Comparison of ENCODE assay signal across 24 mouse cellular contexts in genomic region chr7:133724844-133725243, GRCm38 (mm10). TPM values are rescaled to one million over a fixed set of nuclear protein-coding genes. Genes with fewer than 3 reads are reported as not detected.
DNase-seq lines count a peak whose midpoint lies in the region; ATAC-seq and TF ChIP-seq lines count a peak whose summit lies in the region.
"Had no signal": no experiment of that assay in that cellular context is flagged by ENCODE, and none has a peak within 500 bp of the region (broad histone marks: within the 10 kb centered on the region; RNA-seq: fewer than 3 reads in every experiment).

No protein-coding gene starts in this region.

- intact Hi-C loops in left cerebral cortex, adult 2 months (cut with DNase I): no loop called here
- intact Hi-C loops in left cerebral cortex, postnatal 36 days (cut with DNase I): loop anchor here (5.0 kb wide), 1 partner anchor 52 kb away; the partner anchor contains the start of gene Fank1

- no peak overlapping the region for H3K4me2 ChIP-seq in forebrain, postnatal 0 days (ENCODE audit: low read depth)
- no peak overlapping the region for H3K4me2 ChIP-seq in forebrain, embryonic 15.5 days (replicated peaks)
- H3K4me2 ChIP-seq: embryonic facial prominence, embryonic 13.5 days; heart, embryonic 12.5 days; hindbrain, embryonic 15.5 days had no signal

- peaks cover 45% of the 10 kb centered on the region for H3K36me3 ChIP-seq in forebrain, postnatal 0 days (ENCODE audit: insufficient read depth)
- H3K36me3 ChIP-seq in forebrain, embryonic 15.5 days: peaks cover 44% of the 10 kb centered on the region

- WGBS in forebrain, postnatal 0 days: 34% methylated on average over 10 of the region's 10 CpGs
- 31% methylated on average over 10 of the region's 10 CpGs for WGBS in forebrain, embryonic 15.5 days

- H3K27ac ChIP-seq in forebrain, postnatal 0 days (ENCODE audit: low read depth, low read length): no peak overlapping the region
- no peak overlapping the region for H3K27ac ChIP-seq in forebrain, embryonic 15.5 days (replicated peaks)
- peak overlapping the region; percentile 7; the same call in 1 of the 2 replicates for H3K27ac ChIP-seq in left cerebral cortex, adult 2 months
- H3K27ac ChIP-seq: embryonic facial prominence, embryonic 13.5 days; hindbrain, embryonic 10.5 days; hindbrain, embryonic 15.5 days had no signal

- no peak overlapping the region for H3K4me3 ChIP-seq in forebrain, postnatal 0 days (ENCODE audit: low read depth, low read length)
- H3K4me3 ChIP-seq in forebrain, embryonic 15.5 days: no peak overlapping the region
- H3K4me3 ChIP-seq in left cerebral cortex, adult 2 months: no peak overlapping the region
- H3K4me3 ChIP-seq: embryonic facial prominence, embryonic 13.5 days; heart, embryonic 12.5 days; hindbrain, embryonic 10.5 days; hindbrain, embryonic 15.5 days had no signal

- H3K9me3 ChIP-seq in forebrain, postnatal 0 days (ENCODE audit: low read length): no peaks in the 10 kb centered on the region
- no peaks in the 10 kb centered on the region for H3K9me3 ChIP-seq in forebrain, embryonic 15.5 days
- H3K9me3 ChIP-seq: embryonic facial prominence, embryonic 13.5 days; heart, embryonic 12.5 days; hindbrain, embryonic 10.5 days; hindbrain, embryonic 15.5 days had no signal

- TF ChIP-seq POLR2A in brain, embryonic 14.5 days (IDR thresholded peaks at IDR 0.05; ENCODE audit: borderline replicate concordance, extremely low read depth, insufficient read depth, insufficient read length, poor library complexity, severe bottlenecking): no peak

- peak; percentile 40 for DNase-seq in forebrain, postnatal 0 days
- DNase-seq in left cerebral cortex, adult 2 months (ENCODE audit: extremely low spot score in 1 of 2, low spot score in 2 of 2): no peak
- DNase-seq in left cerebral cortex, postnatal 36 days (ENCODE audit: low spot score in 2 of 2): no peak
- peak; percentile 35 for DNase-seq in Muller cell, postnatal 12 days (ENCODE audit: inconsistent ontology term)
- DNase-seq in brain, embryonic 14.5 days (ENCODE audit: low read depth): peak; percentile 54
- DNase-seq: adrenal gland, adult 8-10 months; cerebellum, adult 11-12 months; cerebellum, adult 9-10 months; cerebellum, postnatal 25 days had no signal

- peak; percentile 38; the same call in 1 of the 2 replicates for ATAC-seq in forebrain, postnatal 0 days
- no peak for ATAC-seq in forebrain, embryonic 15.5 days (replicated peaks)
- ATAC-seq: forebrain, embryonic 16.5 days; inflammation-experienced regulatory T-cells, adult 6 months; intestine, postnatal 0 days had no signal

- no peaks in the 10 kb centered on the region for H3K27me3 ChIP-seq in forebrain, postnatal 0 days (ENCODE audit: insufficient read depth, low read length)
- H3K27me3 ChIP-seq in forebrain, embryonic 15.5 days: no peaks in the 10 kb centered on the region
- H3K27me3 ChIP-seq: CH12.LX; embryonic facial prominence, embryonic 13.5 days; heart, embryonic 12.5 days; hindbrain, embryonic 15.5 days had no signal

- no peak overlapping the region for H3K9ac ChIP-seq in forebrain, postnatal 0 days
- no peak overlapping the region for H3K9ac ChIP-seq in forebrain, embryonic 15.5 days (replicated peaks)
- H3K9ac ChIP-seq: embryonic facial prominence, embryonic 13.5 days; heart, embryonic 12.5 days; hindbrain, embryonic 15.5 days had no signal

- no peak for TF ChIP-seq CTCF in forebrain, postnatal 0 days (IDR thresholded peaks at IDR 0.05; ENCODE audit: low read depth)
- TF ChIP-seq CTCF in left cerebral cortex, adult 2 months (IDR thresholded peaks at IDR 0.05): no peak
- TF ChIP-seq CTCF in brain, embryonic 14.5 days (IDR thresholded peaks at IDR 0.05; ENCODE audit: borderline replicate concordance, extremely low read depth, insufficient read depth, insufficient read length): no peak

- no peaks in the 10 kb centered on the region for H3K4me1 ChIP-seq in forebrain, postnatal 0 days (ENCODE audit: insufficient read depth)
- H3K4me1 ChIP-seq in forebrain, embryonic 15.5 days: peaks cover 5% of the 10 kb centered on the region; the same call in 1 of the 2 replicates
- H3K4me1 ChIP-seq: embryonic facial prominence, embryonic 13.5 days; hindbrain, embryonic 10.5 days; hindbrain, embryonic 15.5 days had no signal

RNA-seq across cellular contexts. Expression of gene Uros, which starts 15.0 kb away (rescaled TPM):
- total RNA-seq in forebrain, postnatal 0 days (2014; rRNA removed): 35.7 and 38.2 TPM in 2 replicates
- polyA plus RNA-seq in forebrain, postnatal 0 days (2015; fragmentation: Nextera tagmentation; extraction: Ambion mirVana): 38.7 and 42.0 TPM in 2 replicates
- polyA plus RNA-seq in forebrain, embryonic 15.5 days (2015; fragmentation: Nextera tagmentation; extraction: Ambion mirVana): 52.9 and 55.3 TPM in 2 replicates
- total RNA-seq in left cerebral cortex, adult 2 months (2021): 10 to 100 TPM; 19.1 to 21.3 TPM
- 10 to 100 TPM; 18.9 to 21.1 TPM for total RNA-seq in left cerebral cortex, postnatal 36 days (2021)
- polyA plus RNA-seq in brain, embryonic 14.5 days (2012; rRNA removed): 34.9 and 47.5 TPM in 2 replicates

RNA-seq across cellular contexts. Expression of gene Bccip, which starts 15.7 kb away (rescaled TPM):
- total RNA-seq in forebrain, postnatal 0 days (2014; rRNA removed): 31.8 and 40.7 TPM in 2 replicates
- 100.0 and 102 TPM in 2 replicates for polyA plus RNA-seq in forebrain, postnatal 0 days (2015; fragmentation: Nextera tagmentation; extraction: Ambion mirVana)
- 115 and 117 TPM in 2 replicates for polyA plus RNA-seq in forebrain, embryonic 15.5 days (2015; fragmentation: Nextera tagmentation; extraction: Ambion mirVana)
- total RNA-seq in left cerebral cortex, adult 2 months (2021): 10 to 100 TPM; 66.7 to 73.4 TPM
- 10 to 100 TPM; 61.3 to 63.9 TPM for total RNA-seq in left cerebral cortex, postnatal 36 days (2021)
- polyA plus RNA-seq in brain, embryonic 14.5 days (2012; rRNA removed): 67.9 and 69.9 TPM in 2 replicates

RNA-seq across cellular contexts. Expression of gene Mmp21, which starts 45.0 kb away (rescaled TPM):
- 0.23 TPM in 1 of 2 replicates, not detected in the other for total RNA-seq in forebrain, postnatal 0 days (2014; rRNA removed)
- not detected in 2 replicates for polyA plus RNA-seq in forebrain, postnatal 0 days (2015; fragmentation: Nextera tagmentation; extraction: Ambion mirVana)
- polyA plus RNA-seq in forebrain, embryonic 15.5 days (2015; fragmentation: Nextera tagmentation; extraction: Ambion mirVana): 0.14 TPM in 1 of 2 replicates, not detected in the other
- total RNA-seq in left cerebral cortex, adult 2 months (2021): under 1 TPM in 1 of 2 experiments, not detected in 1; 0.16 TPM
- total RNA-seq in left cerebral cortex, postnatal 36 days (2021): under 1 TPM in 1 of 2 experiments, not detected in 1; 0.27 TPM
- polyA plus RNA-seq in brain, embryonic 14.5 days (2012; rRNA removed): 0.04 TPM in 1 of 2 replicates, not detected in the other
- total RNA-seq: adrenal gland, adult 8-10 months; adrenal gland, postnatal 36 days; CH12.LX; gastrocnemius, postnatal 14 days; heart, adult 8-10 months; heart, postnatal 25 days had no signal
- polyA plus RNA-seq: embryonic facial prominence, embryonic 13.5 days; gonadal fat pad, adult 2 months; heart, embryonic 16.5 days; hindbrain, embryonic 10.5 days; inflammation-experienced regulatory T-cells, adult 6 months; intestine, postnatal 0 days had no signal

RNA-seq across cellular contexts. Expression of gene Fank1, which starts 51.8 kb away (rescaled TPM):
- 4.5 and 5.1 TPM in 2 replicates for total RNA-seq in forebrain, postnatal 0 days (2014; rRNA removed)
- 5.2 and 9.0 TPM in 2 replicates for polyA plus RNA-seq in forebrain, postnatal 0 days (2015; fragmentation: Nextera tagmentation; extraction: Ambion mirVana)
- 4.0 TPM in 2 replicates for polyA plus RNA-seq in forebrain, embryonic 15.5 days (2015; fragmentation: Nextera tagmentation; extraction: Ambion mirVana)
- 1 to 10 TPM; 3.6 to 4.1 TPM for total RNA-seq in left cerebral cortex, adult 2 months (2021)
- 1 to 10 TPM; 3.8 to 4.3 TPM for total RNA-seq in left cerebral cortex, postnatal 36 days (2021)
- polyA plus RNA-seq in brain, embryonic 14.5 days (2012; rRNA removed): 4.4 and 4.7 TPM in 2 replicates
- total RNA-seq: heart, adult 8-10 months; heart, postnatal 25 days had no signal
- polyA plus RNA-seq: heart, embryonic 12.5 days; inflammation-experienced regulatory T-cells, adult 6 months had no signal

RNA-seq across cellular contexts. Expression of gene Dhx32, which starts 57.7 kb away (rescaled TPM):
- total RNA-seq in forebrain, postnatal 0 days (2014; rRNA removed): 38.2 and 47.5 TPM in 2 replicates
- polyA plus RNA-seq in forebrain, postnatal 0 days (2015; fragmentation: Nextera tagmentation; extraction: Ambion mirVana): 43.7 and 53.2 TPM in 2 replicates
- 50.3 and 53.0 TPM in 2 replicates for polyA plus RNA-seq in forebrain, embryonic 15.5 days (2015; fragmentation: Nextera tagmentation; extraction: Ambion mirVana)
- total RNA-seq in left cerebral cortex, adult 2 months (2021): 10 to 100 TPM; 36.8 to 40.8 TPM
- total RNA-seq in left cerebral cortex, postnatal 36 days (2021): 10 to 100 TPM; 36.5 to 45.2 TPM
- polyA plus RNA-seq in brain, embryonic 14.5 days (2012; rRNA removed): 31.6 and 35.3 TPM in 2 replicates

Comparison
In these comparisons a context has a peak if more than half of its experiments do, and no peak if none do; other contexts are left out.
1. DNase-seq: peak in forebrain, postnatal 0 days (single experiment), Muller cell, postnatal 12 days (single experiment) and brain, embryonic 14.5 days (single experiment); none in left cerebral cortex, adult 2 months (0 of 2) and left cerebral cortex, postnatal 36 days (0 of 2).